Mouse (Mus musculus) lung, embryonic 14.5 days (tissue): ENCODE results near the gene Chrm4. TPM values are rescaled to one million over a fixed set of nuclear protein-coding genes. Genes with fewer than 3 reads are reported as not detected.

Experiments
- ATAC-seq: fragments of 200-750 bp; cut with Nextera tagmentation; 2 replicates; pipeline ENCODE4 v1.8.0; 2017; ENCODE audit warnings: mild to moderate bottlenecking, moderate TSS enrichment, moderate library complexity; ENCODE audit not compliant: insufficient read depth
- DNase-seq: peaks from one replicate; pipeline ENCODE4 v3.0.0-alpha.2; 2015
- H3K27ac ChIP-seq: fragments of 300-500 bp; sonication (generic); 2 replicates; pipeline ENCODE4 v1.5.1; 2014; ENCODE audit warnings: low read depth, mild to moderate bottlenecking, moderate library complexity
- H3K27me3 ChIP-seq: fragments of 300-500 bp; sonication (generic); 2 replicates; pipeline ENCODE4 v1.6.1; 2014; ENCODE audit warnings: low read length, control low read depth; ENCODE audit not compliant: insufficient read depth
- H3K36me3 ChIP-seq: fragments of 300-500 bp; sonication (generic); 2 replicates; pipeline ENCODE4 v1.6.1; 2014; ENCODE audit warnings: control low read depth; ENCODE audit not compliant: insufficient read depth
- H3K4me1 ChIP-seq: fragments of 300-500 bp; sonication (generic); 2 replicates; pipeline ENCODE4 v1.6.1; 2014; ENCODE audit warnings: antibody characterized with exemption, control low read depth; ENCODE audit not compliant: insufficient read depth
- H3K4me2 ChIP-seq: fragments of 300-500 bp; sonication (generic); 2 replicates; pipeline ENCODE4 v1.6.1; 2014; ENCODE audit warnings: mild to moderate bottlenecking
- H3K4me3 ChIP-seq: fragments of 300-500 bp; sonication (generic); 2 replicates; pipeline ENCODE4 v1.5.1; 2014; ENCODE audit warnings: low read depth, low read length
- H3K9ac ChIP-seq: fragments of 300-500 bp; sonication (generic); 2 replicates; pipeline ENCODE4 v1.6.1; 2014
- H3K9me3 ChIP-seq: fragments of 300-500 bp; sonication (generic); 2 replicates; pipeline ENCODE4 v1.6.1; 2016; ENCODE audit warnings: low read depth, low read length, control low read depth
- CTCF ChIP-seq: IDR thresholded peaks from 2 replicates; pipeline ENCODE4 v1.5.1; 2016; ENCODE audit warnings: antibody characterized with exemption, low read depth
- WGBS: fragments of 180-500 bp; shearing (Covaris S2); extraction: QIAGEN DNeasy Blood & Tissue Kit; methylation state at CpG from one replicate; pipeline ENCODE4 v1.1.7; 2014; 5-methylcytosine and 5-hydroxymethylcytosine counted together
- polyA plus RNA-seq: library from polyadenylated mRNA; unstranded; fragments of >200 nt; fragmentation: Nextera tagmentation; extraction: Ambion mirVana; gene quantifications from 2 replicates; pipeline ENCODE4 v1.2.1, GENCODE M21; 2014

Chrm4 gene
- polyA plus RNA-seq, 1 experiment from 2014 or later: 0.33 TPM

GRCm38 (mm10) chr2:91965417-91965816 lies 38.4 kb downstream of the Chrm4 start:
- peak overlapping the region; percentile 87 for H3K4me3 ChIP-seq
- peak overlapping the region; percentile 95 for H3K4me2 ChIP-seq
- H3K27me3 ChIP-seq: no peaks in the 10 kb centered on the region
- no peaks in the 10 kb centered on the region for H3K9me3 ChIP-seq
- DNase-seq: peak; percentile 73
- H3K36me3 ChIP-seq: no peaks in the 10 kb centered on the region
- TF ChIP-seq CTCF: no peak
- peak overlapping the region; percentile 48 for H3K9ac ChIP-seq
- H3K27ac ChIP-seq: peak overlapping the region; percentile 51; the same call in 1 of the 2 replicates
- ATAC-seq: peak; percentile 6; the same call in 1 of the 2 replicates
- peaks cover 9% of the 10 kb centered on the region for H3K4me1 ChIP-seq
- WGBS: 10% methylated on average over 20 of the region's 20 CpGs

- Histone ChIP-seq H3K4me2 (no peak overlapping the region), H3K4me1 (peaks cover 15% of the 10 kb centered on the region), H3K36me3 (no peaks in the 10 kb centered on the region), H3K27me3 (no peaks in the 10 kb centered on the region), H3K4me3 (no peak overlapping the region), H3K27ac (no peak overlapping the region), H3K9me3 (no peaks in the 10 kb centered on the region), H3K9ac (no peak overlapping the region)
- WGBS: 77% methylated on average over 5 of the region's 5 CpGs
- no peak for ATAC-seq
- no peak for DNase-seq
- TF ChIP-seq CTCF: no peak
Measured at GRCm38 (mm10) chr2:91966367-91966766, 39.3 kb downstream of the Chrm4 start.

- WGBS: 42% methylated on average over 11 of the region's 11 CpGs
- ATAC-seq: no peak
- Histone ChIP-seq H3K4me3 (no peak overlapping the region), H3K27ac (peak overlapping the region; percentile 82), H3K4me1 (peaks cover 15% of the 10 kb centered on the region), H3K4me2 (no peak overlapping the region), H3K27me3 (no peaks in the 10 kb centered on the region), H3K36me3 (no peaks in the 10 kb centered on the region), H3K9ac (peak overlapping the region; percentile 32), H3K9me3 (no peaks in the 10 kb centered on the region)
- DNase-seq: peak; percentile 71
- TF ChIP-seq CTCF: no peak
Measured at GRCm38 (mm10) chr2:91967962-91968361, 40.9 kb downstream of the Chrm4 start.

GRCm38 (mm10) chr2:91971231-91972097 lies 44.4 kb downstream of the Chrm4 start:
- Histone ChIP-seq H3K27me3 (peaks cover 25% of the 10 kb centered on the region), H3K9me3 (no peaks in the 10 kb centered on the region), H3K9ac (peak overlapping the region; percentile 14; the same call in 1 of the 2 replicates), H3K4me2 (peak overlapping the region; percentile 42), H3K4me3 (no peak overlapping the region), H3K4me1 (peaks cover 19% of the 10 kb centered on the region), H3K36me3 (no peaks in the 10 kb centered on the region), H3K27ac (peak overlapping the region; percentile 90)
- 19% methylated on average over 21 of the region's 21 CpGs for WGBS
- peak; percentile 45 for ATAC-seq
- TF ChIP-seq CTCF: no peak
- peak; percentile 53 for DNase-seq

- ATAC-seq (peak; percentile 58), DNase-seq (peak; percentile 70)
- TF ChIP-seq CTCF: no peak
- no peak overlapping the region for H3K4me3 ChIP-seq
- H3K4me2 ChIP-seq: peak overlapping the region; percentile 42
- H3K36me3 ChIP-seq: no peaks in the 10 kb centered on the region
- no peak overlapping the region for H3K9ac ChIP-seq
- H3K9me3 ChIP-seq: no peaks in the 10 kb centered on the region
- peaks cover 19% of the 10 kb centered on the region for H3K4me1 ChIP-seq
- 19% methylated on average over 13 of the region's 13 CpGs for WGBS
- peaks cover 32% of the 10 kb centered on the region for H3K27me3 ChIP-seq
- peak overlapping the region; percentile 90 for H3K27ac ChIP-seq
Measured at GRCm38 (mm10) chr2:91972121-91972566, 45.1 kb downstream of the Chrm4 start.

GRCm38 (mm10) chr2:91973416-91974135 lies 46.5 kb downstream of the Chrm4 start:
- Histone ChIP-seq H3K9ac (no peak overlapping the region), H3K9me3 (no peaks in the 10 kb centered on the region), H3K4me3 (no peak overlapping the region), H3K4me1 (peaks cover 25% of the 10 kb centered on the region), H3K27ac (no peak overlapping the region), H3K27me3 (peaks cover 37% of the 10 kb centered on the region), H3K4me2 (no peak overlapping the region), H3K36me3 (no peaks in the 10 kb centered on the region)
- DNase-seq (no peak), ATAC-seq (no peak)
- WGBS: 47% methylated on average over 7 of the region's 7 CpGs
- TF ChIP-seq CTCF: no peak
